Mouse (Mus musculus): ENCODE data around the gene Wdr47. TPM values are rescaled to one million over a fixed set of nuclear protein-coding genes. Genes with fewer than 3 reads are reported as not detected.

Gene Wdr47
- polyA plus RNA-seq, 1 experiment from 2014 or later, result 11.3 TPM

DNA sequence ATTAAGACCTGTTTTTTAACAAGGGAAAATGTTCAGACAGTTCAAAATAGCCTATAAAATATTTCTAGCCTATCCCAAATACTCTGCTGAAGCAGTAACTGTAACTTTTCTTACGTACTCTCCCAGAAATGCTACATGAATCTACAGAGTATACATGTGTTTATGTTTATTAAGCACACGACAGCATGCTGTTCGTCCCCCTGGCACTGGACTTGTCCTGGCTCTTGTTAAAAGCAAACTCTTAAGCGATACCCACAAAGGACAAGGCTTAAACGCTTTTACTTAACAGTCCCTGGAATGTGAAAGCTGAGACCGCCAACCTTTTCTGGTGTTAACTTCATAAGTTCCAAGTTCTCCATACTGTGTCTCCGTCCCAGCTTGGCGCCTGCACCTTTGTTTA, 98.4 kb downstream of the Wdr47 start:
- WGBS, result 81% methylated on average over 8 of the region's 8 CpGs
- 0 out of 2 replicates have a peak overlapping the region, but pooled peaks have one; percentile 24 for H3K27ac ChIP-seq (replicated peaks)
- no peak for DNase-seq (ENCODE audit: low spot score)
- H3K4me3 ChIP-seq, result no peak overlapping the region
- H3K4me1 ChIP-seq, result no peaks in the 10 kb centered on the region
- H3K27me3 ChIP-seq (replicated peaks; ENCODE audit: low read depth, poor library complexity, severe bottlenecking), result no peaks in the 10 kb centered on the region
- H3K36me3 ChIP-seq (replicated peaks), result peaks cover 77% of the 10 kb centered on the region
- no peaks in the 10 kb centered on the region for H3K9me3 ChIP-seq

DNA sequence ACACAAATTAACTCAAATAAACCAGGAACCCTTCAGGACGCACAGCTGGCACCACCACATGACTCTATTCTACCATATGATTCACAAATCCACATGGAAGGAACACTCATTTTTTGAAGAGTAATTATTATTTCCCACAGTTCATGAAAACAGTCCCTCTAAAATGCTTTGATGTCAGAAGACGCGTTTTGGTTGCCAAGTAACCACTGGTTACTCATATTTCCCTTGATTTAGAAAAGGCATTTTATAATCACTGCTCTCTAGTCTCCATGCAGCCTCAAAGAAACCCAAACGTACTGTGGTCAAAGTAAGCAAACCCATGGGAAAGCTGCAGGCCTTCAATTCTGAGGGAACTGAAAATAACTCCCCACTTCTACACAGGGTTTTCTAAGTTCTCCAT, 98.9 kb downstream of the Wdr47 start:
- WGBS, result 87% methylated on average over 4 of the region's 4 CpGs
- Histone ChIP-seq H3K9me3 (no peaks in the 10 kb centered on the region), H3K27ac (replicated peaks) (no peak overlapping the region), H3K4me3 (no peak overlapping the region), H3K4me1 (no peaks in the 10 kb centered on the region), H3K27me3 (replicated peaks; ENCODE audit: low read depth, poor library complexity, severe bottlenecking) (no peaks in the 10 kb centered on the region), H3K36me3 (replicated peaks) (peaks cover 79% of the 10 kb centered on the region)
- no peak for DNase-seq (ENCODE audit: low spot score)

DNA sequence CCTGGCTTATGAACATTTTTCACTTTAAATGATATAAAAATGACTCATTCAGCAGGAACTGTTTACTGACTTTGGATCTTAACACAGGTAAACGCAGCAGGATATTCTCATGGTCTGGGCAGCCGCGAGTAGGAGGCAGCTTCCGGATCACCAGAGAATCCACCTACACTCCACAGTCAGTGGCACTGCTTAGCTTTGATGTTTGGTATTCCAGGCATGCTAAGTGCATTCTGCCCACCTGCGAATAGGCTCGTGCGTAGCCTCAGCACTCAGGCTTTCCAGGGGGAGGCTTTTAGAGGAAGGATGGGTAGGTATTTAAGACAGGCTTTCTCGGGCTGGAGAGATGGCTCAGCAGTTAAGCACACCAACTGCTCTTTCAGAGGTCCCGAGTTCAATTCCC, 103.2 kb downstream of the Wdr47 start:
- WGBS, result 86% methylated on average over 9 of the region's 9 CpGs
- no peaks in the 10 kb centered on the region for H3K4me1 ChIP-seq
- H3K36me3 ChIP-seq (replicated peaks), result peaks cover 79% of the 10 kb centered on the region
- peak; percentile 20 for DNase-seq (ENCODE audit: low spot score)
- no peaks in the 10 kb centered on the region for H3K9me3 ChIP-seq
- no peak overlapping the region for H3K4me3 ChIP-seq
- H3K27ac ChIP-seq (replicated peaks), result no peak overlapping the region
- no peaks in the 10 kb centered on the region for H3K27me3 ChIP-seq (replicated peaks; ENCODE audit: low read depth, poor library complexity, severe bottlenecking)

Small RNA genes lying within 50 kb of the gene (microRNA-seq; reads per million reads assigned to microRNA genes)
- not detected for gene Gm22860

Other genes with a start within 250 kb of the Wdr47 start
- 0.22 TPM in 1 of 2 replicates, not detected in the other for gene Mybphl, start 226.4 kb upstream of the Wdr47 start, polyA plus RNA-seq (2016; fragmentation: Nextera tagmentation; extraction: Ambion mirVana)
- gene Psrc1, start 207.4 kb upstream of the Wdr47 start, polyA plus RNA-seq (2016; fragmentation: Nextera tagmentation; extraction: Ambion mirVana), result 97.9 and 100.0 TPM in 2 replicates
- 10.2 and 20.1 TPM in 2 replicates for gene Celsr2, start 175.7 kb upstream of the Wdr47 start, polyA plus RNA-seq (2016; fragmentation: Nextera tagmentation; extraction: Ambion mirVana)
- gene Sars, start 146.1 kb upstream of the Wdr47 start, polyA plus RNA-seq (2016; fragmentation: Nextera tagmentation; extraction: Ambion mirVana), result 132 and 139 TPM in 2 replicates
- 0.38 TPM in 1 of 2 replicates, not detected in the other for gene 1700013F07Rik, start 57.1 kb upstream of the Wdr47 start, polyA plus RNA-seq (2016; fragmentation: Nextera tagmentation; extraction: Ambion mirVana)
- 0.40 and 0.64 TPM in 2 replicates for gene 5330417C22Rik, start 54.7 kb upstream of the Wdr47 start, polyA plus RNA-seq (2016; fragmentation: Nextera tagmentation; extraction: Ambion mirVana)
- gene Tmem167b, start 28.8 kb upstream of the Wdr47 start, polyA plus RNA-seq (2016; fragmentation: Nextera tagmentation; extraction: Ambion mirVana), result 31.0 and 33.0 TPM in 2 replicates
- gene Taf13, start 19.6 kb upstream of the Wdr47 start, polyA plus RNA-seq (2016; fragmentation: Nextera tagmentation; extraction: Ambion mirVana), result 50.8 and 52.7 TPM in 2 replicates
- 66.6 and 68.2 TPM in 2 replicates for gene Clcc1, start 62.6 kb downstream of the Wdr47 start, polyA plus RNA-seq (2016; fragmentation: Nextera tagmentation; extraction: Ambion mirVana)
- gene Gpsm2, start 131.0 kb downstream of the Wdr47 start, polyA plus RNA-seq (2016; fragmentation: Nextera tagmentation; extraction: Ambion mirVana), result 76.0 and 80.2 TPM in 2 replicates
- 0.06 TPM in 1 of 2 replicates, not detected in the other for gene Aknad1, start 148.4 kb downstream of the Wdr47 start, polyA plus RNA-seq (2016; fragmentation: Nextera tagmentation; extraction: Ambion mirVana)
- gene Stxbp3, start 249.2 kb downstream of the Wdr47 start, polyA plus RNA-seq (2016; fragmentation: Nextera tagmentation; extraction: Ambion mirVana), result 22.4 and 23.1 TPM in 2 replicates

Data from embryonic facial prominence, embryonic 10.5 days (tissue).